Mouse (Mus musculus) small intestine, adult 2 months (tissue): ENCODE data around the gene Kcnd2. TPM values are rescaled to one million over a fixed set of nuclear protein-coding genes. Genes with fewer than 3 reads are reported as not detected.

Experiments used
- H3K27ac ChIP-seq: fragments of 200-500 bp; 2 replicates; pipeline ENCODE4 v1.5.1; 2012; ENCODE audit warnings: low read depth, low read length, control low read depth, inconsistent platforms; ENCODE audit not compliant: insufficient read depth
- H3K27me3 ChIP-seq: fragments of 200-500 bp; 2 replicates; pipeline ENCODE4 v1.6.1; 2012; ENCODE audit warnings: mild to moderate bottlenecking, moderate library complexity, low read length, inconsistent platforms; ENCODE audit not compliant: control insufficient read depth, insufficient read depth
- H3K36me3 ChIP-seq: fragments of 200-500 bp; 2 replicates; pipeline ENCODE4 v1.6.1; 2012; ENCODE audit warnings: mild to moderate bottlenecking, low read length, control low read depth, inconsistent platforms; ENCODE audit not compliant: control insufficient read depth, insufficient read depth
- H3K4me1 ChIP-seq: fragments of 200-500 bp; 2 replicates; pipeline ENCODE4 v1.6.1; 2012; ENCODE audit warnings: low read length, inconsistent platforms, mixed read lengths; ENCODE audit not compliant: control insufficient read depth, insufficient read depth, insufficient read length
- H3K4me3 ChIP-seq: fragments of 200-500 bp; 2 replicates; pipeline ENCODE4 v1.5.1; 2012; ENCODE audit warnings: low read depth, mild to moderate bottlenecking, control low read depth, inconsistent platforms, low read length, moderate library complexity
- CTCF ChIP-seq: fragments of 200-500 bp; IDR thresholded peaks from 2 replicates; pipeline ENCODE4 v1.5.1; 2012; ENCODE audit warnings: low read depth, mild to moderate bottlenecking, control low read depth, inconsistent platforms, low read length, moderate library complexity, mixed read lengths; ENCODE audit not compliant: insufficient replicate concordance, insufficient read length; ENCODE audit errors: extremely low read depth
- POLR2A ChIP-seq: fragments of 200-500 bp; IDR thresholded peaks from 2 replicates; pipeline ENCODE4 v1.6.1; 2012; ENCODE audit warnings: low read depth, mild to moderate bottlenecking, control low read depth, inconsistent platforms, low read length, moderate library complexity
- WGBS: fragments of 180-500 bp; shearing (Covaris S2); methylation state at CpG from one replicate; pipeline ENCODE4 v1.1.7; 2018; 5-methylcytosine and 5-hydroxymethylcytosine counted together
- polyA plus RNA-seq: library from polyadenylated mRNA; depleted of rRNA; stranded (reverse); fragments of >200 nt; gene quantifications from 2 replicates; pipeline ENCODE4 v1.2.3, GENCODE M21; 2012

The Kcnd2 gene
- polyA plus RNA-seq, 1 experiment: 0.06 TPM

- Histone ChIP-seq H3K27me3 (no peaks in the 10 kb centered on the region), H3K36me3 (no peaks in the 10 kb centered on the region), H3K4me3 (no peak overlapping the region), H3K27ac (no peak overlapping the region), H3K4me1 (no peaks in the 10 kb centered on the region)
- 71% methylated on average over 3 of the region's 3 CpGs for WGBS
- no peak for TF ChIP-seq POLR2A
- no peak for TF ChIP-seq CTCF
These were observed 482.3 kb downstream of the Kcnd2 start for GRCm38 (mm10) chr6:21697641-21698040.

DNA sequence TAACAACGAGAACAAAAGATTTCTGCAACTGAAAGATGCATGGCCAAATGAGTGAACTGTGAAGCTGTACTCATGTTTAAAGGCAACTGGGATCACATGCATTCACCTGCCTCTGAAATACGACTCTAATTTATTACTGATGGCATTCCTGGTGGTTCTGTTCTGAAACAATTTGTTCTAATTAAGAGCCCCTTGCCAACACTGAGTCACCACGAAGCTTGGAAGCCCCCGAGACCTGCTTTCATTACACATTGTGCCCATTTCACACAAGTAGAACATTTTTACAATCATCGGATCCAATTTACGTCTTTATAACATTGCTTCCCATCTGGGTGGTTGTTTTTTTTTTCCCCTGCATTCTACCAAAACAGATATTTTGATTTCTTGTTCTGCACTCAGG lies 485.8 kb downstream of the Kcnd2 start:
- Histone ChIP-seq H3K36me3 (no peaks in the 10 kb centered on the region), H3K27me3 (no peaks in the 10 kb centered on the region), H3K4me1 (no peaks in the 10 kb centered on the region), H3K27ac (no peak overlapping the region), H3K4me3 (no peak overlapping the region)
- WGBS: 78% methylated on average over 6 of the region's 6 CpGs
- TF ChIP-seq POLR2A (no peak), CTCF (no peak)

DNA sequence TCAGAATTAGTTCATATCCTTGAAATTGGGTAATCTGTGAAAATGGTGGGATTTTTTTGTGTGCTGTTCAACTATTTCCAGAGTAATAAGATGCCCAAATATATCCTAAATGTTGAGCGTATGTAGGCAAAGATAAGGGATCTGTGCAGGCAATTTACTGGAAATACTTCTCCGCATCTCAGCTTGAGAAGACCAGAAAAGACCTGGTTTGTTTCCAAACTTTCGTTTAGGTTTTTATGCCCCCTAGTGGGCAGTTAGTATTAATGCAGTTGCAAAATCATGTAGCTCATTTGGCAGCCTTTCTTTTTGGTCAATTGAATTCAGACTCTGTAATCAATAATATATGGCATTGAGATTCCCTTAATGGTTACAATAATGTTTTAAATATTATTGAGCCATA lies 493.9 kb downstream of the Kcnd2 start:
- H3K4me3 ChIP-seq: no peak overlapping the region
- H3K36me3 ChIP-seq: no peaks in the 10 kb centered on the region
- WGBS: 6% methylated on average over 3 of the region's 3 CpGs
- no peak for TF ChIP-seq POLR2A
- H3K4me1 ChIP-seq: no peaks in the 10 kb centered on the region
- H3K27ac ChIP-seq: no peak overlapping the region
- H3K27me3 ChIP-seq: no peaks in the 10 kb centered on the region

GRCm38 (mm10) chr6:21719121-21719520 lies 503.8 kb downstream of the Kcnd2 start:
- no peaks in the 10 kb centered on the region for H3K4me1 ChIP-seq
- no peak overlapping the region for H3K4me3 ChIP-seq
- 75% methylated on average over 1 of the region's 1 CpGs for WGBS

GRCm38 (mm10) chr6:21722238-21722637 lies 506.9 kb downstream of the Kcnd2 start:
- Histone ChIP-seq H3K27me3 (no peaks in the 10 kb centered on the region), H3K4me3 (no peak overlapping the region), H3K36me3 (no peaks in the 10 kb centered on the region), H3K27ac (no peak overlapping the region), H3K4me1 (no peaks in the 10 kb centered on the region)
- WGBS: 74% methylated on average over 10 of the region's 10 CpGs
- TF ChIP-seq CTCF (no peak), POLR2A (no peak)

More at GRCm38 (mm10) chr6:21719121-21719520, 503.8 kb downstream of the Kcnd2 start:
- Histone ChIP-seq H3K36me3 (no peaks in the 10 kb centered on the region), H3K27ac (no peak overlapping the region), H3K27me3 (no peaks in the 10 kb centered on the region)
- no peak for TF ChIP-seq CTCF
- TF ChIP-seq POLR2A: no peak

- Histone ChIP-seq H3K27me3 (no peaks in the 10 kb centered on the region), H3K36me3 (no peaks in the 10 kb centered on the region), H3K4me3 (no peak overlapping the region), H3K4me1 (no peaks in the 10 kb centered on the region), H3K27ac (no peak overlapping the region)
- TF ChIP-seq CTCF (no peak), POLR2A (no peak)
- WGBS: 47% methylated on average over 2 of the region's 2 CpGs
These were observed 525.3 kb downstream of the Kcnd2 start for GRCm38 (mm10) chr6:21740606-21741005.

DNA sequence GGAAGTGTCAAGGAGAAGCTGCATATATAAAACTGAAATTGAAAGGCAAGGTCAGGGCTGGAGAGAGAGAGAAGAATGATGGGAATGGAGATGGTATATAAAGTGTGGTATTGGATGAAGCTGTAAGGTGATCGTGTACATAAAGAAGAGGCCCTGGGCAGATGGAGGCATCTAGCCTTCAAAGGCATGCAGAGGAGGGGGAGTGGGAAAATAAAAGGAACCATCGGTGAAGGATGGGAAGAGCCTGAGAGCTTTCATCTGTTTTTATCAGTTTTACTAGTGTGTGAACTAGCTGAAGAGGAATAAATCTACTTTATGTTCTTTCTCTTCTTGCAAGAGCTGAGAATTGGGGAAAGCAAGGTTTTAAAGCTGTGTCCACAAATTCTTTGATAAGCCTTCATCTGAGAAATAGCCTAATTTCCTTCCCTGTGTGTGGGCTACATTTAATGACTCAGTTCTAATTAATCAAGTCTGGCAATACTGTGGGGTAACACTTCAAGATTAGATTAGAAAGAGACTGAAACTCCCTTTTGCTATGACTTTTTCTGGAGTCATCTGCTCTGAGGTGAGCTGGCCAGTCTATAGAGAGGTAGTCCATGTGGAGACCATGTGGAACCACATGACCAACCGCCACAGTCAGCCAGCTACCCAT lies 529.4 kb downstream of the Kcnd2 start:
- 69% methylated on average over 3 of the region's 3 CpGs for WGBS
- Histone ChIP-seq H3K36me3 (no peaks in the 10 kb centered on the region), H3K4me3 (no peak overlapping the region), H3K27me3 (no peaks in the 10 kb centered on the region), H3K4me1 (no peaks in the 10 kb centered on the region), H3K27ac (no peak overlapping the region)
- TF ChIP-seq CTCF: no peak
- no peak for TF ChIP-seq POLR2A

- 83% methylated on average over 1 of the region's 1 CpGs for WGBS
These were observed 532.2 kb downstream of the Kcnd2 start for GRCm38 (mm10) chr6:21747536-21747935.

More at GRCm38 (mm10) chr6:21747536-21747935, 532.2 kb downstream of the Kcnd2 start:
- Histone ChIP-seq H3K4me1 (no peaks in the 10 kb centered on the region), H3K27ac (no peak overlapping the region), H3K4me3 (no peak overlapping the region), H3K27me3 (no peaks in the 10 kb centered on the region), H3K36me3 (no peaks in the 10 kb centered on the region)
- TF ChIP-seq CTCF: no peak
- TF ChIP-seq POLR2A: no peak
